Mouse (Mus musculus) megakaryocyte-erythroid progenitor cell, adult 5 weeks (primary cell): ENCODE data around the gene Arhgef12. TPM values are rescaled to one million over a fixed set of nuclear protein-coding genes. Genes with fewer than 3 reads are reported as not detected.

Experiments
- polyA plus RNA-seq: library from polyadenylated mRNA; stranded (reverse); fragments of >175 nt; gene quantifications from 2 replicates; pipeline ENCODE4 v1.2.3, GENCODE M21; 2012

Arhgef12 gene
- 0.61 and 1.0 TPM in 2 replicates for polyA plus RNA-seq

GRCm38 (mm10) chr9:43107187-43107517 is at the start of gene Arhgef12:
Arhgef12 (minus strand) TSS chr9:43107239.

GRCm38 (mm10) chr9:43116134-43116996 is 9.3 kb upstream of the Arhgef12 start, which contains the start of gene Tmem136:
Tmem136 (minus strand) TSS chr9:43116570.

GRCm38 (mm10) chr9:42943781-42944535 is 163.1 kb downstream of the Arhgef12 start, which contains the start of gene Grik4:
Grik4 (minus strand) TSS chr9:42944493.

Other genes starting within 250 kb of the Arhgef12 start
- gene Grik4, start 162.7 kb downstream of the Arhgef12 start, polyA plus RNA-seq, result 0.02 TPM in 1 of 2 replicates, not detected in the other
- not detected in 2 replicates for gene Tmem136, start 9.3 kb upstream of the Arhgef12 start, polyA plus RNA-seq
- gene Pou2f3, start 103.1 kb upstream of the Arhgef12 start, polyA plus RNA-seq, result not detected in 2 replicates
- 13.7 and 17.3 TPM in 2 replicates for gene Oaf, start 132.7 kb upstream of the Arhgef12 start, polyA plus RNA-seq
- gene Trim29, start 203.6 kb upstream of the Arhgef12 start, polyA plus RNA-seq, result not detected in 2 replicates